Mouse (Mus musculus) limb, embryonic 11.5 days (tissue): ENCODE data around the gene Tctex1d4. TPM values are rescaled to one million over a fixed set of nuclear protein-coding genes. Genes with fewer than 3 reads are reported as not detected.
A peak's percentile ranks its signal among the peaks of the same experiment; 100 is the strongest.

ENCODE experiments used
- ATAC-seq: fragments of 200-750 bp; cut with Nextera tagmentation; 2 replicates; pipeline ENCODE4 v1.8.0; 2017; ENCODE audit warnings: low read depth; ENCODE audit not compliant: insufficient number of reproducible peaks, low FRiP score, low TSS enrichment
- DNase-seq: peaks from one replicate; pipeline ENCODE4 v3.0.0-alpha.2; 2015; ENCODE audit warnings: low spot score
- H3K27ac ChIP-seq: fragments of 300-500 bp; sonication (generic); replicated peaks from 2 replicates; pipeline ENCODE4 v1.5.1; 2014; ENCODE audit warnings: low read depth, mild to moderate bottlenecking, low read length
- H3K27me3 ChIP-seq: fragments of 300-500 bp; sonication (generic); 2 replicates; pipeline ENCODE4 v1.6.1; 2014; ENCODE audit warnings: mild to moderate bottlenecking, low read length, mixed read lengths; ENCODE audit not compliant: control insufficient read depth, insufficient read depth
- H3K36me3 ChIP-seq: fragments of 300-500 bp; sonication (generic); 2 replicates; pipeline ENCODE4 v1.6.1; 2014; ENCODE audit warnings: mild to moderate bottlenecking, low read length, moderate library complexity, mixed read lengths; ENCODE audit not compliant: control insufficient read depth, insufficient read depth
- H3K4me1 ChIP-seq: fragments of 300-500 bp; sonication (generic); 2 replicates; pipeline ENCODE4 v1.6.1; 2014; ENCODE audit warnings: low read length, mixed read lengths; ENCODE audit not compliant: control insufficient read depth, insufficient read depth
- H3K4me2 ChIP-seq: fragments of 300-500 bp; sonication (generic); 2 replicates; pipeline ENCODE4 v1.6.1; 2014; ENCODE audit warnings: low read depth, mild to moderate bottlenecking, moderate library complexity; ENCODE audit not compliant: severe bottlenecking
- H3K4me3 ChIP-seq: fragments of 300-500 bp; sonication (generic); 2 replicates; pipeline ENCODE4 v1.5.1; 2014; ENCODE audit warnings: low read depth, low read length
- H3K9ac ChIP-seq: fragments of 300-500 bp; sonication (generic); 2 replicates; pipeline ENCODE4 v1.6.1; 2014; ENCODE audit warnings: mild to moderate bottlenecking, low read length
- H3K9me3 ChIP-seq: fragments of 300-500 bp; sonication (generic); 2 replicates; pipeline ENCODE4 v1.6.1; 2016; ENCODE audit warnings: low read length; ENCODE audit not compliant: control insufficient read depth
- WGBS: fragments of 180-500 bp; shearing (Covaris S2); extraction: QIAGEN DNeasy Blood & Tissue Kit; methylation state at CpG from one replicate; pipeline ENCODE4 v1.1.7; 2014; 5-methylcytosine and 5-hydroxymethylcytosine counted together
- polyA plus RNA-seq: library from polyadenylated mRNA; unstranded; fragments of >200 nt; fragmentation: Nextera tagmentation; extraction: Ambion mirVana; gene quantifications from 2 replicates; pipeline ENCODE4 v1.2.1, GENCODE M21; 2014

Gene Tctex1d4
- polyA plus RNA-seq, result not detected in 2 replicates

- Histone ChIP-seq H3K27ac (peak within 1 kb of the TSS; percentile 23; the same call in 1 of the 2 replicates), H3K4me1 (peaks cover 8% of the 10 kb centered on the region), H3K9ac (peak within 1 kb of the TSS; percentile 23; the same call in 1 of the 2 replicates), H3K9me3 (no peaks in the 10 kb centered on the region), H3K4me3 (no peak within 1 kb of the TSS), H3K4me2 (no peak within 1 kb of the TSS), H3K36me3 (0 out of 2 replicates have a peak, but pooled peaks cover 2% of the 10 kb centered on the region), H3K27me3 (peaks cover 3% of the 10 kb centered on the region; the same call in 1 of the 2 replicates)
- WGBS, result 84% methylated on average over 9 of the region's 9 CpGs
- no peak for ATAC-seq
- no peak for DNase-seq
Observed at GRCm38 (mm10) chr4:117126675-117127290, at the start of gene Tctex1d4. Gene Tctex1d4 (plus strand): TSS chr4:117126794.

- no peak overlapping the region for H3K4me3 ChIP-seq
- 67% methylated on average over 7 of the region's 7 CpGs for WGBS
- H3K4me1 ChIP-seq, result no peaks in the 10 kb centered on the region
- ATAC-seq (no peak), DNase-seq (no peak)
- no peak overlapping the region for H3K27ac ChIP-seq
- no peaks in the 10 kb centered on the region for H3K27me3 ChIP-seq
- H3K36me3 ChIP-seq, result peaks cover 2% of the 10 kb centered on the region; the same call in 1 of the 2 replicates
- H3K4me2 ChIP-seq, result no peak overlapping the region
- H3K9me3 ChIP-seq, result no peaks in the 10 kb centered on the region
- H3K9ac ChIP-seq, result no peak overlapping the region
Observed at GRCm38 (mm10) chr4:117087948-117088640, 38.5 kb upstream of the Tctex1d4 start.

- Histone ChIP-seq H3K27ac (no peak overlapping the region), H3K4me2 (no peak overlapping the region), H3K9me3 (no peaks in the 10 kb centered on the region), H3K36me3 (peaks cover 2% of the 10 kb centered on the region; the same call in 1 of the 2 replicates), H3K4me1 (0 out of 2 replicates have a peak, but pooled peaks cover under 1% of the 10 kb centered on the region), H3K4me3 (no peak overlapping the region), H3K9ac (no peak overlapping the region), H3K27me3 (no peaks in the 10 kb centered on the region)
- DNase-seq, result no peak
- 86% methylated on average over 7 of the region's 7 CpGs for WGBS
- no peak for ATAC-seq
Observed at GRCm38 (mm10) chr4:117090586-117090985, 36.0 kb upstream of the Tctex1d4 start.

GRCm38 (mm10) chr4:117094626-117095361, 31.8 kb upstream of the Tctex1d4 start:
- no peak for DNase-seq
- Histone ChIP-seq H3K36me3 (no peaks in the 10 kb centered on the region), H3K4me3 (no peak overlapping the region), H3K9ac (no peak overlapping the region), H3K27ac (no peak overlapping the region; the same call in 1 of the 2 replicates), H3K4me1 (peaks cover 6% of the 10 kb centered on the region; the same call in 1 of the 2 replicates), H3K9me3 (no peaks in the 10 kb centered on the region), H3K27me3 (no peaks in the 10 kb centered on the region), H3K4me2 (no peak overlapping the region)
- ATAC-seq, result no peak
- WGBS, result 76% methylated on average over 3 of the region's 3 CpGs

- H3K9me3 ChIP-seq, result no peaks in the 10 kb centered on the region
- H3K9ac ChIP-seq, result peak within 1 kb of the TSS; percentile 62
- DNase-seq (peak; percentile 95), ATAC-seq (peak; percentile 89)
- peak within 1 kb of the TSS; percentile 90 for H3K4me2 ChIP-seq
- H3K36me3 ChIP-seq, result no peaks in the 10 kb centered on the region
- WGBS, result under 1% methylated on average over 47 of the region's 50 CpGs
- peaks cover 6% of the 10 kb centered on the region; the same call in 1 of the 2 replicates for H3K4me1 ChIP-seq
- no peaks in the 10 kb centered on the region for H3K27me3 ChIP-seq
- peak within 1 kb of the TSS; percentile 79 for H3K27ac ChIP-seq
- H3K4me3 ChIP-seq, result peak within 1 kb of the TSS; percentile 47
Observed at GRCm38 (mm10) chr4:117095551-117096452, 30.8 kb upstream of the Tctex1d4 start, which contains the start of gene Ptch2. Gene Ptch2 (plus strand): TSS chr4:117096075.

GRCm38 (mm10) chr4:117096666-117097065, 29.9 kb upstream of the Tctex1d4 start:
- Histone ChIP-seq H3K4me3 (peak overlapping the region; percentile 47), H3K4me1 (peaks cover 6% of the 10 kb centered on the region; the same call in 1 of the 2 replicates), H3K9ac (peak overlapping the region; percentile 8; the same call in 1 of the 2 replicates), H3K36me3 (no peaks in the 10 kb centered on the region), H3K9me3 (no peaks in the 10 kb centered on the region), H3K27me3 (no peaks in the 10 kb centered on the region), H3K27ac (no peak overlapping the region), H3K4me2 (peak overlapping the region; percentile 90)
- ATAC-seq (no peak), DNase-seq (no peak)
- WGBS, result 14% methylated on average over 5 of the region's 5 CpGs

- peak; percentile 32 for DNase-seq
- no peak overlapping the region for H3K27ac ChIP-seq
- H3K9me3 ChIP-seq, result no peaks in the 10 kb centered on the region
- H3K4me2 ChIP-seq, result no peak overlapping the region
- 56% methylated on average over 8 of the region's 8 CpGs for WGBS
- peaks cover 6% of the 10 kb centered on the region; the same call in 1 of the 2 replicates for H3K4me1 ChIP-seq
- no peaks in the 10 kb centered on the region for H3K27me3 ChIP-seq
- H3K4me3 ChIP-seq, result no peak overlapping the region; the same call in 1 of the 2 replicates
- H3K36me3 ChIP-seq, result no peaks in the 10 kb centered on the region
- no peak for ATAC-seq
- no peak overlapping the region for H3K9ac ChIP-seq
Observed at GRCm38 (mm10) chr4:117097969-117098763, 28.4 kb upstream of the Tctex1d4 start.
